Mouse (Mus musculus) heart, postnatal 4 days (tissue): ENCODE results near the gene Ms4a18. TPM values are rescaled to one million over a fixed set of nuclear protein-coding genes. Genes with fewer than 3 reads are reported as not detected.

ENCODE experiments used
- DNase-seq: peaks from one replicate; pipeline ENCODE4 v3.0.0; 2021
- total RNA-seq, 2 experiments: library from RNA; stranded (reverse); gene quantifications; 2 replicates each; pipeline ENCODE4 v1.2.3; 2021

Gene Ms4a18
- total RNA-seq, 2 experiments from 2014 or later, result not detected

- DNase-seq, result no peak
These were observed 37.6 kb downstream of the Ms4a18 start for GRCm38 (mm10) chr19:10980210-10980609.

DNA sequence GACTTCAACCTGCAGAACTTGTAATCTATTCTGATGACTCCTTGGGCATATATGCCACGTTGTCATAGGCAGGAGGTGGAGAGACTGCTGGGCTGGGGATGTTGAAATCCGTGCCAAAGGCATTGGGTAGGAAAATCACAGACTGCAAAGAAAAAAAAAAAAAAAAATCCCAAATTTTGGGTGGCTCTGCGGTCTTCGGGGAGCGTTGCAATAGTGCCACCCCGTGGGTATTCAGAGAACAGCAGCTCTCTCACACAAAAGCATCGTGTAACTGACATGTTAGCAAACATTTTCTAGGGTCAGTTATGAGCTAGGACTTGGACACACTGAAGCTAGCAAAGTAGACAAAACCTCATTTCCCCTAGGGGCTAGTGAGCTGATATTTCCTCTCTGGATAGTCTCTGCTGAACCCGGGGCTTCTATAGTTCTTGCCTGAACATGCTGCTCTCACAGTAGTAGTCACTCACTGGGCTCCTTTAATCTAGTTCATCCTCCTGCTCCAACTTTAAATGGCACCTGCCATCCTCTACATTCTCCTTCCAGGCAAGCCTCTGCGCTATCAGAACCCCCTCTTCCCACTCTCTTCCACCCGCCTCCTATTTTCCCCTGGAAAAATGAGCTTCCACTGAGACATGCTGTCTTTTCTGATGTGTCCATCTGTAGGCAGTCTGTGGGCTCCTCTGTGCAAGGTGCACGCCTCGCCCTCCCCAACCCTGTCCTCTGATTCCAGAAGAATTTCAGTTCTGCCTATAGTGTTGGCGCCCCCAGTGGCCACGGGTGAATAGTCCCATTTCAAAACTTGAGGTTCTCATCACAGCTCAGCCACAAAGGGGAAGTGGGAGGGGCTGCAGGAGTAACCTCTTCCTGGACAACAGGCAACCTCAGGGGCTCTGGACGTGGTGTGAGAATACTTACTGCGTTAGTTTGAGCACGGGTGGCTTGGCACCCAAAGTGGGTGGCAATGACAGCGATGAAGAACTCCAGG is 38.4 kb downstream of the Ms4a18 start:
- peak; percentile 87 for DNase-seq

GRCm38 (mm10) chr19:10976318-10976717 is 41.5 kb downstream of the Ms4a18 start:
- DNase-seq, result peak; percentile 52

- no peak for DNase-seq
These were observed 42.6 kb downstream of the Ms4a18 start for GRCm38 (mm10) chr19:10975187-10975586.

DNA sequence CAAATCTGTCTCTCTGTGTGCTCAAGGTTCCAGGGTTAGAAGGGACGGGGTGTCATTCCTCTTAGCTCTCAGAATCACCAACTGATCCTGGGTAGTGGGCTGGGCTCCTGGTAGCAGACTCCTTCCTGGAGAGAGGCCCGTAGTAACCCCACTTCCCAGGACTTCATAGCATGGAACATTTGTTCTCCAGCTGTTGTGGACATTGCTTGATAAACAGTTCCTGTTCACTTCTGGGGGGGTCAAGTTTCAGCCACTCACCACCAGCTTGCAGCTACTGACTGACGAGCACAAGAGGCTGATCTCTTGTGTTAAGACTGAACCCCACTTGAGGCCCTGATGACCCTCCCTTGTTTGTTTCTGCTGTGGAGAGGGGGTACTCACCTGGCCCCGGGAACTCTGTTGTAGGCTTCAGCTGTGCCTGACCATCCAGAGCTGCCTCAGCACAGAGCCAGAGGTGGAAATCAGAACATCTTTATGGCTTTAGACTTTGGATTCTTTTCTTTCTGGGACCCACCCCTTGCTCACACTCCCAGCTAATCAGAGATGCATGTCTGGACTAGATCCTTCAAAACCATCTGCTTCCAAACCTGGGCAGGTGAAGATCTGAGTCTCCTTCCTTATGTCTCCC is 43.5 kb downstream of the Ms4a18 start, which contains the start of gene Ms4a10:
Ms4a10 (minus strand) TSS at position 433 of the 628 bp plus-strand sequence.
- no peak for DNase-seq

DNA sequence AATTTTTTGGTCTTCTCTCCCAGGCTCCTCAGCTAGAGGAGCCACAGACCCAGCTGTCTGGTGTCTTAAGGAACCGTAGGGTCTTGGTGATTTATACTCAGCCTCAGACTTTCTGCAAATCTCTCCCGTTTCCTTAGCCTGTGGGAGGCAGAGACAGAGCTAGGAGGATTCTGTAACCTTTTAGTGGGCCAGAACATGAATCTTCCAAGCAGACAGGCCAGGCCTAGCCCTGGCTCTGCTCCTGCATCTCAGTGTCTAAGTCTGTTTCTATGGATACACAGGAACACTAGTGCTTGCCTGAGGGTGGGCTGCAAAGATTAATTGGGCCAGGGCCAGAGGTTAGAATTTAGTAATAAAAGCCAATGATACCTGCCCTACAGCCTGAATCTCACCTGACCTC is 44.6 kb downstream of the Ms4a18 start:
- DNase-seq, result no peak

- no peak for DNase-seq
These were observed 45.2 kb downstream of the Ms4a18 start for GRCm38 (mm10) chr19:10972660-10973059.

DNA sequence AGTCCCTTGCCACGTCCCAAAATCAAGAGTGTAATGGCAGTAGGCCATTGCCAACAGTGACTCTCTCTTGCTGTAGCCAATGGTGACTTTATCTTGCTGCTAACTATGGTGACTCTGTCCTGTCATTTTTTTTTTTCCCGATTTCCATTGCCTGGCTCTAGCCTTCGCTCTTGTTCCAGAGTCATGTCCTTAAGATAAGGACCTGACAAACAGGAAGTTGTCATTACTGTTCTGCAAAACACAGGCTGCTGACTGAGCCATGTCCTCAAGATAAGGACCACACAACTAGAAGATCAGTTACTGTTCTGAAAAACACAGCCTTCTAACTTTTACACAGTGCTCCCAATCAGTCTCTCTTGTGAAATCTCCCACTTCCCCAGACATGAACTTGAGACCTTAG is 47.4 kb downstream of the Ms4a18 start:
- no peak for DNase-seq

GRCm38 (mm10) chr19:10968578-10968977 is 49.3 kb downstream of the Ms4a18 start:
- DNase-seq, result no peak

DNA sequence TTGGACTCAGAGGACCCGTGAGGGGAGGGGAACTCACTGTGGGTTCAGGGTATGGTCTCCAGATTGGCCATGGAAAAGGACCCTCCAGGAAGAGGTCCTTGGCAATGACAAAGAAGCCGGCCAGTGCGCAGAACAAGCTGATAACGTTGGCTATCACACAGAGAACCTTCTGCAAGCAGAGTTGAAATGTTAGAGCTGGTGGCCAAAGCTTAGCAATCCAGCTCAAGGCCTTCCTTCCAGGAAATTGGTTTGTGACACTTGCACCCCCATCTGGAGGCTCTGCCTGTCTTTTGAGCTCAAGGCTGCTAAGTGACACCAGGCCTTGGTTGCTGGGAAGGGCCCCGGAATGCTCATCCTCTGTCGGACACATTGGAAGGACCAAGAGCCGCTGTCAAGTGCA is 52.1 kb downstream of the Ms4a18 start:
- DNase-seq, result no peak

GRCm38 (mm10) chr19:10959978-10960346 is 57.9 kb downstream of the Ms4a18 start:
- no peak for DNase-seq

- DNase-seq, result peak; percentile 54
These were observed 58.5 kb downstream of the Ms4a18 start for GRCm38 (mm10) chr19:10959085-10959977.

GRCm38 (mm10) chr19:10952021-10952939 is 65.6 kb downstream of the Ms4a18 start:
- DNase-seq, result peak; percentile 72

- DNase-seq, result no peak
These were observed 68.3 kb downstream of the Ms4a18 start for GRCm38 (mm10) chr19:10949558-10949957.

DNA sequence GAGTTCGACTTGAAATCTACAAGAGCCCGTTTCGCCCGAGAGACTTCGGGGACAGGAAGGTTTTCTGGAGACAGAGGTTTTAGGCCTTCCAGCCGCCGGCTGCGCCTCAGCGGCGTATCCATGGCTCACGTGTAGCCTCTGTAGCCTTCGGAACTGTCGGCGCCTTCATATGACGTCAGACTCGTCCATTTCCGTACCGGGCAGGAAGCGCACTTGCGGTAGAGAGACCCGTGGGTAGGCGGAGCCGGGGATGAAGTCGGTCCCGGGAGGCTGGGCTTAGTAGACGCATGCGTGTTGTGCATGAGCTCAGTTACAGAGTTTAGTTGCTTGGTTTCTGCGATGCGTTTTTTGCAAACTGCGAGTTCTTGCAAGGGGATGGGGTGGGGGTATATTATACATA is 68.7 kb downstream of the Ms4a18 start, which contains the start of gene Ccdc86:
Ccdc86 (minus strand) TSS at position 155 of the 400 bp plus-strand sequence.
- DNase-seq, result peak; percentile 96

DNA sequence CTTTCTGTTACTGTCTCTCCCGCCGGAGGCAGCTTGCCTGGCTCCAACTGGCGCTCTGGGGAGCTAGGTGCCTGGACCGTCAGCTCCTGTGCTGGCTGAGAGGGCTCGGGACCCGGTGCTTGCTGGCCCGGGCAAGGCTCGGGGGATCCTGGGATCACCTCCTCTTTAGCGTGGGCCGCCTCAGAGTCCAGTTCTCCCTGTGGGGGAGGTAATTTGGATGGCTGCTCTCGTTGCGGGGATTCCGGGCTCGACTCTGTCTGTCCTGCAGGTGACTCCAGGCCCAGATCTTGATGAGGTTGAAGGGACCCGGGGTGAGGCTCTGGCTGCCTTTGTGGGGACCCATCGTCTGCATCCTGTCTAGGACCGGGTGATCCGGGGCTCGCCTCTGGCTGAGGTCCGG is 69.4 kb downstream of the Ms4a18 start:
- no peak for DNase-seq

- no peak for DNase-seq
These were observed 70.6 kb downstream of the Ms4a18 start for GRCm38 (mm10) chr19:10947219-10947618.
